Mouse (Mus musculus) MEL (cell line): ENCODE results near the gene Sinhcaf.

Experiments used
- BHLHE40 ChIP-seq: IDR thresholded peaks from 2 replicates; pipeline ENCODE4 v1.6.1; 2012; ENCODE audit warnings: low read depth, mild to moderate bottlenecking, inconsistent platforms, low read length, improper control_type of control experiment, borderline replicate concordance
- CTCF ChIP-seq, 3 experiments: IDR thresholded peaks in 2 of 3; conservative IDR thresholded peaks in 1 of 3; 2 replicates each; pipeline ENCODE4 v1.5.1; 2011 to 2012; ENCODE audit warnings: low read length in 3 of 3, low read depth in 2 of 3, mild to moderate bottlenecking in 2 of 3, improper control_type of control experiment in 1 of 3, inconsistent platforms in 1 of 3, mixed read lengths in 1 of 3, moderate library complexity in 1 of 3; ENCODE audit not compliant: control insufficient read depth in 1 of 3, insufficient read depth in 1 of 3, poor library complexity in 1 of 3, severe bottlenecking in 1 of 3
- E2F4 ChIP-seq: IDR thresholded peaks from 2 replicates; pipeline ENCODE4 v1.6.1; 2011; ENCODE audit warnings: low read depth, low read length, improper control_type of control experiment, borderline replicate concordance
- ELF1 ChIP-seq: IDR thresholded peaks from 2 replicates; pipeline ENCODE4 v1.6.1; 2014; ENCODE audit warnings: low read depth, mild to moderate bottlenecking, inconsistent platforms, low read length, improper control_type of control experiment, moderate library complexity
- EP300 ChIP-seq, 2 experiments: IDR thresholded peaks; 2 replicates each; pipeline ENCODE4 v1.6.1; 2011; ENCODE audit warnings: improper control_type of control experiment in 2 of 2, low read length in 2 of 2, low read depth in 1 of 2, mild to moderate bottlenecking in 1 of 2
- GABPA ChIP-seq: IDR thresholded peaks from 2 replicates; pipeline ENCODE4 v1.6.1; 2012; ENCODE audit warnings: low read depth, mild to moderate bottlenecking, inconsistent platforms, low read length, improper control_type of control experiment, moderate library complexity
- GATA1 ChIP-seq: IDR thresholded peaks from 2 replicates; pipeline ENCODE4 v1.6.1; 2011; ENCODE audit warnings: low read depth, low read length, improper control_type of control experiment
- MAX ChIP-seq: IDR thresholded peaks from 2 replicates; pipeline ENCODE4 v1.6.1; 2011; ENCODE audit warnings: low read length, improper control_type of control experiment
- MXI1 ChIP-seq: IDR thresholded peaks from 2 replicates; pipeline ENCODE4 v1.6.1; 2011; ENCODE audit warnings: mild to moderate bottlenecking, low read depth, low read length, improper control_type of control experiment
- NRF1 ChIP-seq: IDR thresholded peaks from 2 replicates; pipeline ENCODE4 v1.6.1; 2014; ENCODE audit warnings: low read depth, mild to moderate bottlenecking, inconsistent platforms, low read length, improper control_type of control experiment, moderate library complexity; ENCODE audit not compliant: poor library complexity, insufficient read depth, severe bottlenecking
- POLR2A ChIP-seq, 2 experiments: IDR thresholded peaks; 2 replicates each; pipeline ENCODE4 v1.6.1; 2011 to 2012; ENCODE audit warnings: low read length in 2 of 2, mild to moderate bottlenecking in 2 of 2, control low read depth in 1 of 2, improper control_type of control experiment in 1 of 2, low read depth in 1 of 2, moderate library complexity in 1 of 2; ENCODE audit not compliant: control insufficient read depth in 1 of 2, insufficient read depth in 1 of 2, poor library complexity in 1 of 2
- RCOR1 ChIP-seq: IDR thresholded peaks from 2 replicates; pipeline ENCODE4 v1.6.1; 2012; ENCODE audit warnings: low read depth, mild to moderate bottlenecking, inconsistent platforms, low read length, improper control_type of control experiment
- UBTF ChIP-seq: IDR thresholded peaks from 2 replicates; pipeline ENCODE4 v1.6.1; 2012; ENCODE audit warnings: low read depth, mild to moderate bottlenecking, inconsistent platforms, low read length, improper control_type of control experiment, moderate library complexity, borderline replicate concordance; ENCODE audit not compliant: insufficient read depth
- USF2 ChIP-seq, 2 experiments: IDR thresholded peaks; 2 replicates each; pipeline ENCODE4 v1.6.1; 2011 to 2012; ENCODE audit warnings: improper control_type of control experiment in 2 of 2, low read length in 2 of 2, borderline replicate concordance in 1 of 2, inconsistent platforms in 1 of 2, low read depth in 1 of 2, mild to moderate bottlenecking in 1 of 2; ENCODE audit not compliant: insufficient read depth in 1 of 2

DNA sequence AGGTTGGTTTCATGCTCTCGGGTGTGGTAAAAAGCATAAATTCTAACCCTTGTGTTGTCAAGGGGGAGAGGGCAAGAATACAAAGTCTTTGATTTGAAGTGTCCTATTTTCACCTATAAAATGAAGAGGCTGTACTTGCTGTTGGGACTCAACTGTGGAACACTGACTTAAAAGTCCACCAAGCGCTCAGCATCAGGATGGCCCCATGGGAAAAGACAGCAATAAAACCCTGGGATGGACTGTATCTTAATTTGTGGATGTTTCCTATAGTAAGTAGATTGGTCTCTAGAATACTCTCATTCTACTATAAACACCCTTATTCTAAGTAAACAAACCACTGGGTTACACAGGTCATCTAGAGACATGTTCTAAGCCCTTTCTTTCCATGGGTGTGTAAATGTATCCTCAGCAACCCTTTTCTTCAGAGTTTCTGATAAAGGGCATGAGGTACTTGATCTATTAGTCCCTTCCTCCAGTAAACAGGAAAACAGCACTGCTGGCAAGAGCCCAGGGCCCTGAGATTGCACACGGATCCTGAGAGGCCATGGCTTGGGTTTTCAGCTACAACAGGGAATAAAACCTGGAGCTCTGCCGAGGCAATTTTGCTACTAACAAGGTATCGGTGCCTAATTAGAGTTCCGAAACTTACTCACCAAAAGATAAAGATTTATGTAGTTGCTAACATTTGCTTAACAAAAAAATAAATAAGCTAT lies 45.5 kb upstream of the Sinhcaf start:
- no peak for TF ChIP-seq RCOR1
- no peak for TF ChIP-seq CTCF (IDR thresholded peaks at IDR 0.05 in 2 of 3, conservative IDR thresholded peaks at IDR 0.05 in 1 of 3; ENCODE audit: control insufficient read depth in 1 of 3, insufficient read depth in 1 of 3, low read depth in 2 of 3, low read length in 3 of 3, poor library complexity in 1 of 3, severe bottlenecking in 1 of 3)
- no peak for TF ChIP-seq MAX
- TF ChIP-seq EP300 (IDR thresholded peaks at IDR 0.05; ENCODE audit: low read depth in 1 of 2, low read length in 2 of 2): no peak
- TF ChIP-seq GATA1: no peak
- TF ChIP-seq POLR2A (IDR thresholded peaks at IDR 0.05; ENCODE audit: control insufficient read depth in 1 of 2, insufficient read depth in 1 of 2, low read depth in 1 of 2, low read length in 2 of 2, poor library complexity in 1 of 2): no peak
- TF ChIP-seq UBTF: no peak
- no peak for TF ChIP-seq GABPA
- TF ChIP-seq E2F4: no peak
- no peak for TF ChIP-seq NRF1
- TF ChIP-seq MXI1: no peak
- TF ChIP-seq BHLHE40: no peak
- TF ChIP-seq ELF1: no peak
- no peak for TF ChIP-seq USF2 (IDR thresholded peaks at IDR 0.05; ENCODE audit: borderline replicate concordance in 1 of 2, insufficient read depth in 1 of 2, low read depth in 1 of 2, low read length in 2 of 2)
